Mouse (Mus musculus): ENCODE measurements around the gene Olfr76. TPM values are rescaled to one million over a fixed set of nuclear protein-coding genes. Genes with fewer than 3 reads are reported as not detected.

The Olfr76 gene
- not detected for polyA plus RNA-seq (2014; fragmentation: Illumina TruSeq; extraction: RNeasy Lipid Tissue Mini Kit (QIAGEN cat#74804); ENCODE audit: low read depth, low replicate concordance)

GRCm38 (mm10) chr19:12123103-12123502 lies at the start of gene Olfr76:
Olfr76 (minus strand) TSS chr19:12123203.

GRCm38 (mm10) chr19:12170062-12170599 lies 47.1 kb upstream of the Olfr76 start, which contains the start of gene Olfr1555-ps1:
Olfr1555-ps1 (minus strand) TSS chr19:12170112.

GRCm38 (mm10) chr19:12115797-12116196 lies 7.2 kb downstream of the Olfr76 start, which contains the start of gene Olfr1428:
Olfr1428 (minus strand) TSS chr19:12115897.

GRCm38 (mm10) chr19:12103234-12103633 lies 19.8 kb downstream of the Olfr76 start, which contains the start of gene Olfr1427:
Olfr1427 (minus strand) TSS chr19:12103334.

GRCm38 (mm10) chr19:12091913-12092312 lies 31.1 kb downstream of the Olfr76 start, which contains the start of gene Olfr1426:
Olfr1426 (minus strand) TSS chr19:12092013.

GRCm38 (mm10) chr19:12077631-12078030 lies 45.4 kb downstream of the Olfr76 start, which contains the start of gene Olfr1425:
Olfr1425 (minus strand) TSS chr19:12077731.

Other genes starting within 250 kb of the Olfr76 start
- gene Olfr1419, start 248.1 kb downstream of the Olfr76 start, polyA plus RNA-seq (2014; fragmentation: Illumina TruSeq; extraction: RNeasy Lipid Tissue Mini Kit (QIAGEN cat#74804); ENCODE audit: low read depth, low replicate concordance): not detected
- gene Olfr1420, start 236.6 kb downstream of the Olfr76 start, polyA plus RNA-seq (2014; fragmentation: Illumina TruSeq; extraction: RNeasy Lipid Tissue Mini Kit (QIAGEN cat#74804); ENCODE audit: low read depth, low replicate concordance): not detected
- gene Patl1, start 210.8 kb downstream of the Olfr76 start, polyA plus RNA-seq (2014; fragmentation: Illumina TruSeq; extraction: RNeasy Lipid Tissue Mini Kit (QIAGEN cat#74804); ENCODE audit: low read depth, low replicate concordance): 23.9 TPM
- gene Osbp, start 157.3 kb downstream of the Olfr76 start, polyA plus RNA-seq (2014; fragmentation: Illumina TruSeq; extraction: RNeasy Lipid Tissue Mini Kit (QIAGEN cat#74804); ENCODE audit: low read depth, low replicate concordance): 36.7 TPM
- gene Olfr1423, start 81.9 kb downstream of the Olfr76 start, polyA plus RNA-seq (2014; fragmentation: Illumina TruSeq; extraction: RNeasy Lipid Tissue Mini Kit (QIAGEN cat#74804); ENCODE audit: low read depth, low replicate concordance): not detected
- gene Olfr1424, start 60.5 kb downstream of the Olfr76 start, polyA plus RNA-seq (2014; fragmentation: Illumina TruSeq; extraction: RNeasy Lipid Tissue Mini Kit (QIAGEN cat#74804); ENCODE audit: low read depth, low replicate concordance): not detected
- not detected for gene Olfr1425, start 45.5 kb downstream of the Olfr76 start, polyA plus RNA-seq (2014; fragmentation: Illumina TruSeq; extraction: RNeasy Lipid Tissue Mini Kit (QIAGEN cat#74804); ENCODE audit: low read depth, low replicate concordance)
- gene Olfr1426, start 31.2 kb downstream of the Olfr76 start, polyA plus RNA-seq (2014; fragmentation: Illumina TruSeq; extraction: RNeasy Lipid Tissue Mini Kit (QIAGEN cat#74804); ENCODE audit: low read depth, low replicate concordance): not detected
- not detected for gene Olfr1427, start 19.9 kb downstream of the Olfr76 start, polyA plus RNA-seq (2014; fragmentation: Illumina TruSeq; extraction: RNeasy Lipid Tissue Mini Kit (QIAGEN cat#74804); ENCODE audit: low read depth, low replicate concordance)
- gene Olfr1428, start 7.3 kb downstream of the Olfr76 start, polyA plus RNA-seq (2014; fragmentation: Illumina TruSeq; extraction: RNeasy Lipid Tissue Mini Kit (QIAGEN cat#74804); ENCODE audit: low read depth, low replicate concordance): not detected
- gene Olfr1555-ps1, start 46.9 kb upstream of the Olfr76 start, polyA plus RNA-seq (2014; fragmentation: Illumina TruSeq; extraction: RNeasy Lipid Tissue Mini Kit (QIAGEN cat#74804); ENCODE audit: low read depth, low replicate concordance): not detected
- not detected for gene Olfr1431, start 77.4 kb upstream of the Olfr76 start, polyA plus RNA-seq (2014; fragmentation: Illumina TruSeq; extraction: RNeasy Lipid Tissue Mini Kit (QIAGEN cat#74804); ENCODE audit: low read depth, low replicate concordance)
- gene Olfr1432, start 109.4 kb upstream of the Olfr76 start, polyA plus RNA-seq (2014; fragmentation: Illumina TruSeq; extraction: RNeasy Lipid Tissue Mini Kit (QIAGEN cat#74804); ENCODE audit: low read depth, low replicate concordance): not detected
- not detected for gene Olfr262, start 118.5 kb upstream of the Olfr76 start, polyA plus RNA-seq (2014; fragmentation: Illumina TruSeq; extraction: RNeasy Lipid Tissue Mini Kit (QIAGEN cat#74804); ENCODE audit: low read depth, low replicate concordance)
- not detected for gene Olfr235, start 137.8 kb upstream of the Olfr76 start, polyA plus RNA-seq (2014; fragmentation: Illumina TruSeq; extraction: RNeasy Lipid Tissue Mini Kit (QIAGEN cat#74804); ENCODE audit: low read depth, low replicate concordance)
- not detected for gene Olfr1434, start 156.7 kb upstream of the Olfr76 start, polyA plus RNA-seq (2014; fragmentation: Illumina TruSeq; extraction: RNeasy Lipid Tissue Mini Kit (QIAGEN cat#74804); ENCODE audit: low read depth, low replicate concordance)
- not detected for gene Olfr1436, start 175.9 kb upstream of the Olfr76 start, polyA plus RNA-seq (2014; fragmentation: Illumina TruSeq; extraction: RNeasy Lipid Tissue Mini Kit (QIAGEN cat#74804); ENCODE audit: low read depth, low replicate concordance)
- gene Olfr1437, start 201.9 kb upstream of the Olfr76 start, polyA plus RNA-seq (2014; fragmentation: Illumina TruSeq; extraction: RNeasy Lipid Tissue Mini Kit (QIAGEN cat#74804); ENCODE audit: low read depth, low replicate concordance): not detected
- not detected for gene Olfr1438-ps1, start 212.7 kb upstream of the Olfr76 start, polyA plus RNA-seq (2014; fragmentation: Illumina TruSeq; extraction: RNeasy Lipid Tissue Mini Kit (QIAGEN cat#74804); ENCODE audit: low read depth, low replicate concordance)